Mouse (Mus musculus): Measurements from ENCODE around the gene Atp8b2.

DNA sequence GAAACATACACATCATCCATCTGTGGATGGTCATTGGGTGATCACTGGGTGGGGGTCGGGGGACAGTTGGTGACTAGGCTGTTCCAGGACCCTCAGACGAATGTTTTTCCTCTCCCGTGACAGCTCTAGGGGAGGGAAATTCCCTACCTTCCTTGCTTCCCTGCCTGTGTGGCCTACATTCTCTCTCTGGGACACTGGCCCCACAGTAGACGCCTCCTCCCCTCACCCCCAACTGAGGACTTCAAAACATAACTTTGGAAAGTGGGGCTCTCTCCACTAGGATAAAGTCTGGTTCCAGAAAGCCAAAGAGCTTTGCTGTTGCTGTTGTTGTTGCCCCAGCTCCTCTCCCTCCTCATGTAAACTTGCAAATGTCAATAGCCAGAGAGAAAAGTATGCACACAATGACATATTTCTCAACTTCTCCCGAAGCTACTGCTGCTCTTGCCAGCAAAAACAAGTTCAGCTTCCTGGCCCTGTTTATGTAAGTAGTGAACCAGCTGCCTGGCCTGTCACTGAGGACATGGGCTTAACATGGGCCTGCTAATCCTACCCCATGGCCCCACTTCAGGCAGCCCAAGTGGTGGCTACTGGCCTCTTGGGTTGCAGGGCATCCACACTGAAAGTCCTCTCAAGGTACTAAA is 64.3 kb downstream of the Atp8b2 start:
- TF ChIP-seq CTCF (IDR thresholded peaks at IDR 0.05; ENCODE audit: low read depth), result no peak
- no peak for TF ChIP-seq EP300 (IDR thresholded peaks at IDR 0.05; ENCODE audit: low read depth)
